Mouse (Mus musculus) heart, postnatal 0 days (tissue): ENCODE measurements around the gene Cdk14. TPM values are rescaled to one million over a fixed set of nuclear protein-coding genes. Genes with fewer than 3 reads are reported as not detected.

Experiments
- ATAC-seq: fragments of 200-750 bp; cut with Nextera tagmentation; 2 replicates; pipeline ENCODE4 v1.8.0; 2017; ENCODE audit warnings: low read depth, moderate number of reproducible peaks, moderate library complexity; ENCODE audit not compliant: insufficient read depth
- DNase-seq: peaks from one replicate; pipeline ENCODE4 v3.0.0-alpha.2; 2016; ENCODE audit warnings: low spot score
- H3K27ac ChIP-seq: fragments of 300-500 bp; sonication (generic); 2 replicates; pipeline ENCODE4 v1.5.1; 2014; ENCODE audit warnings: low read depth, mild to moderate bottlenecking
- H3K27me3 ChIP-seq: fragments of 300-500 bp; sonication (generic); 2 replicates; pipeline ENCODE4 v1.6.1; 2014; ENCODE audit warnings: low read length, mixed read lengths; ENCODE audit not compliant: control insufficient read depth, insufficient read depth
- H3K36me3 ChIP-seq: fragments of 300-500 bp; sonication (generic); replicated peaks from 2 replicates; pipeline ENCODE4 v1.6.1; 2014; ENCODE audit warnings: low read length, mixed read lengths; ENCODE audit not compliant: control insufficient read depth, insufficient read depth
- H3K4me1 ChIP-seq: fragments of 300-500 bp; sonication (generic); 2 replicates; pipeline ENCODE4 v1.6.1; 2014; ENCODE audit warnings: antibody characterized with exemption; ENCODE audit not compliant: control insufficient read depth, insufficient read depth
- H3K4me2 ChIP-seq: fragments of 300-500 bp; sonication (generic); 2 replicates; pipeline ENCODE4 v1.6.1; 2014; ENCODE audit warnings: low read depth, mild to moderate bottlenecking, low read length, moderate library complexity
- H3K4me3 ChIP-seq: fragments of 300-500 bp; sonication (generic); 2 replicates; pipeline ENCODE4 v1.5.1; 2014; ENCODE audit warnings: low read depth, low read length
- H3K9ac ChIP-seq: fragments of 300-500 bp; sonication (generic); replicated peaks from 2 replicates; pipeline ENCODE4 v1.6.1; 2014; ENCODE audit warnings: low read depth, low read length, mixed read lengths
- H3K9me3 ChIP-seq: fragments of 300-500 bp; sonication (generic); replicated peaks from 2 replicates; pipeline ENCODE4 v1.6.1; 2016; ENCODE audit warnings: low read length; ENCODE audit not compliant: control insufficient read depth
- CTCF ChIP-seq: IDR thresholded peaks from 2 replicates; pipeline ENCODE4 v1.5.1; 2016; ENCODE audit warnings: antibody characterized with exemption, control low read depth, low read depth
- EP300 ChIP-seq: IDR thresholded peaks from 2 replicates; pipeline ENCODE4 v1.6.1; 2016; ENCODE audit warnings: antibody characterized with exemption, low read depth
- WGBS: fragments of 180-500 bp; shearing (Covaris S2); extraction: QIAGEN DNeasy Blood & Tissue Kit; methylation state at CpG from one replicate; pipeline ENCODE4 v1.1.7; 2014; 5-methylcytosine and 5-hydroxymethylcytosine counted together
- polyA plus RNA-seq: library from polyadenylated mRNA; unstranded; fragments of >200 nt; fragmentation: Nextera tagmentation; extraction: Ambion mirVana; gene quantifications from 2 replicates; pipeline ENCODE4 v1.2.1, GENCODE M21; 2015
- total RNA-seq: library from RNA; depleted of rRNA; stranded (reverse); fragments of >200 nt; gene quantifications from 2 replicates; pipeline ENCODE4 v1.2.3, GENCODE M21; 2014; ENCODE audit warnings: low replicate concordance

Gene Cdk14
- total and polyA plus RNA-seq, 2 experiments from 2014 or later = 5.8 to 17.5 TPM

- Histone ChIP-seq H3K36me3 (no peaks in the 10 kb centered on the region), H3K4me2 (no peak overlapping the region), H3K4me3 (no peak overlapping the region), H3K9ac (no peak overlapping the region), H3K9me3 (no peaks in the 10 kb centered on the region), H3K27me3 (no peaks in the 10 kb centered on the region), H3K4me1 (no peaks in the 10 kb centered on the region), H3K27ac (no peak overlapping the region)
- 79% methylated on average over 1 of the region's 1 CpGs for WGBS
- ATAC-seq (no peak), DNase-seq (no peak)
- TF ChIP-seq EP300 (no peak), CTCF (no peak)
Observed at GRCm38 (mm10) chr5:5128852-5129251, 291.3 kb downstream of the Cdk14 start.

- H3K4me2 ChIP-seq = no peak overlapping the region
- H3K27ac ChIP-seq = no peak overlapping the region
- H3K27me3 ChIP-seq = no peaks in the 10 kb centered on the region
- peaks cover 3% of the 10 kb centered on the region; the same call in 1 of the 2 replicates for H3K4me1 ChIP-seq
- DNase-seq (no peak), ATAC-seq (no peak)
- no peak overlapping the region for H3K9ac ChIP-seq
- no peaks in the 10 kb centered on the region for H3K36me3 ChIP-seq
- 78% methylated on average over 4 of the region's 4 CpGs for WGBS
- H3K9me3 ChIP-seq = no peaks in the 10 kb centered on the region
- H3K4me3 ChIP-seq = no peak overlapping the region
- no peak for TF ChIP-seq EP300
Observed at GRCm38 (mm10) chr5:5124645-5125044, 295.5 kb downstream of the Cdk14 start.

GRCm38 (mm10) chr5:5116775-5117522, 303.2 kb downstream of the Cdk14 start:
- H3K9me3 ChIP-seq = no peaks in the 10 kb centered on the region
- H3K27me3 ChIP-seq = no peaks in the 10 kb centered on the region
- WGBS = 90% methylated on average over 5 of the region's 5 CpGs
- no peak overlapping the region for H3K9ac ChIP-seq
- TF ChIP-seq CTCF (no peak), EP300 (no peak)
- H3K27ac ChIP-seq = no peak overlapping the region
- no peak overlapping the region for H3K4me3 ChIP-seq
- H3K4me1 ChIP-seq = peaks cover 3% of the 10 kb centered on the region; the same call in 1 of the 2 replicates
- ATAC-seq (no peak), DNase-seq (no peak)
- H3K4me2 ChIP-seq = no peak overlapping the region
- no peaks in the 10 kb centered on the region for H3K36me3 ChIP-seq

- no peak for DNase-seq
- Histone ChIP-seq H3K36me3 (no peaks in the 10 kb centered on the region), H3K27me3 (no peaks in the 10 kb centered on the region), H3K27ac (no peak overlapping the region), H3K9ac (no peak overlapping the region), H3K4me1 (peaks cover 15% of the 10 kb centered on the region), H3K9me3 (no peaks in the 10 kb centered on the region), H3K4me3 (no peak overlapping the region), H3K4me2 (no peak overlapping the region)
- no peak for ATAC-seq
- no peak for TF ChIP-seq CTCF
- WGBS = 88% methylated on average over 1 of the region's 1 CpGs
Observed at GRCm38 (mm10) chr5:5115546-5115945, 304.6 kb downstream of the Cdk14 start.

GRCm38 (mm10) chr5:5109621-5110020, 310.5 kb downstream of the Cdk14 start:
- H3K27ac ChIP-seq = peak overlapping the region; percentile 62
- peak; percentile 63; the same call in 1 of the 2 replicates for ATAC-seq
- H3K9me3 ChIP-seq = no peaks in the 10 kb centered on the region
- H3K9ac ChIP-seq = no peak overlapping the region
- 22% methylated on average over 3 of the region's 3 CpGs for WGBS
- peak; percentile 69 for DNase-seq
- H3K36me3 ChIP-seq = no peaks in the 10 kb centered on the region
- no peak overlapping the region for H3K4me2 ChIP-seq
- H3K4me1 ChIP-seq = peaks cover 25% of the 10 kb centered on the region
- TF ChIP-seq CTCF (no peak), EP300 (peak; percentile 71)
- no peak overlapping the region for H3K4me3 ChIP-seq
- H3K27me3 ChIP-seq = no peaks in the 10 kb centered on the region

- 84% methylated on average over 3 of the region's 3 CpGs for WGBS
- peak overlapping the region; percentile 62 for H3K27ac ChIP-seq
- peaks cover 25% of the 10 kb centered on the region for H3K4me1 ChIP-seq
- no peaks in the 10 kb centered on the region for H3K36me3 ChIP-seq
- no peak overlapping the region for H3K4me3 ChIP-seq
- TF ChIP-seq EP300 (no peak), CTCF (no peak)
- H3K27me3 ChIP-seq = no peaks in the 10 kb centered on the region
- H3K9ac ChIP-seq = no peak overlapping the region
- H3K4me2 ChIP-seq = no peak overlapping the region
- ATAC-seq (no peak), DNase-seq (no peak)
- no peaks in the 10 kb centered on the region for H3K9me3 ChIP-seq
Observed at GRCm38 (mm10) chr5:5109017-5109416, 311.1 kb downstream of the Cdk14 start.
